Mouse (Mus musculus): ENCODE results near the gene Sorbs1.

DNA sequence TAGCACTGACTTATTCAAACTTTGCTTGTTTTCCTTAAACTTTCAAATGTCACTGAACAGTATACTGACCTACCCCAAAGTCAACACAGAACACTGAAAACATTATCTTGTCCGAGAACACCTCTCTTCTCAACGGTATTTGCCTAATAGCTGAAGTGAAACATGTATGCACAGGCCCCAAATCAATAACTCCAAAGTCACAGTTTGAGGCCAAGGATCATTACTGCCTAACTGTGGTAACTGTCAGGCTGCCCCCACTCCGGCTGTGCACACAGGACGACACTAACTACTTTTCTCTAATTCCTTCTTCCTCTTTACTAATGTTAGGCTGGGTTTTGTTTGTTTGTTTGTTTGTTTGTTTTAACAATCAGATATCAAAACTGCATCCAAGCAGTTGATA lies 103.1 kb downstream of the Sorbs1 start:
- no peak for TF ChIP-seq POLR2A (IDR thresholded peaks at IDR 0.05; ENCODE audit: insufficient read length, low read depth)
- TF ChIP-seq MYOD1 (IDR thresholded peaks at IDR 0.05; ENCODE audit: control insufficient read depth in 1 of 3, insufficient read length in 2 of 3, low read depth in 2 of 3), result no peak
- no peak for TF ChIP-seq MAX (IDR thresholded peaks at IDR 0.05; ENCODE audit: low read depth)
- TF ChIP-seq E2F4 (IDR thresholded peaks at IDR 0.05; ENCODE audit: insufficient read depth), result no peak

Data from myocyte (in vitro differentiated cells).